Comparison of ENCODE assay signal across 8 mouse cellular contexts in the genomic region with DNA sequence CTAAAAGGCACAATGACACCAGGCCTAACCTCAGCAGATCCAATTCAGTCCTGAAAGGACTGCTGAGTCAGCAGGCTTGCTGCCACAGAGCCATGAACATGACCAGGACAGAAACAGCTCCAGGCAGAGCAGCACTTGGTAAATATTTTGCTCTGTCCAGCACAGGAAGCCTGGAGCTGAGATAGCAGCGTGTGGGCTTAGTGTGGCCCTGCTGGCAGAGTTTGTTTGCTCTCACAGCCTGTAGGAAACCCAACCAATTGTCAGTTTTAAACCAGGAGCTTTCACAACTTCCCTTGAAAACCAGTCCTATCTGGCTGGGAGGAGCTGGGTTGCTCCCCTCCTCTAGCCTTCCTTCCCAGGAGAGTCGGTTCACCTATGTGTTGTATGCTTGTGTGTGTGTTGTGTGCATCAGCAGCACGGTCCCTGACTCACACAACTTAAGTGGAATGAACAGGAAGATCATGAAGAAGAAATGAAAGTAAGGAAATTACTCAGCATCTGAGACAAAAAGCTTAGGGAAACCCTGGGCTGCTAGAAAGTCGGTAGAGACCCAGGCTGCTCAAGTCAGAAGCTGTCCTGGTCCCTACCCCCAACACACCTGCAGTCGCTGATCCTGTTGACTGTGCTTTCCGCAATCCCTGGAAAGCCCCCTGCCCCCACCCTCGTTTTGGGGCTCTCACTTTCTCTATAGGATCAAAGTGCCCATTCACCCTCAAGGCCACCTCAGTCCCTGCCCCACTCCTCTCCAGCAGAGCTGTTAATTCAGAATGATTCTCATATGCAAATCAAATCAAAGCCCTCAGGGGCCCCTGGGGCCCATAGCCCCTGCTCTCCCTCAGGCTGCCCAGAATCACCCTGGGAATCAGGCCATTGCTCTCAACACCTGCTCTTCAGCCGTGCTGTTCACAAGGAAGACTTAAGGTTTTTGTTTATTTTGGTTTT. TPM values are rescaled to one million over a fixed set of nuclear protein-coding genes. Genes with fewer than 3 reads are reported as not detected.
DNase-seq lines count a peak whose midpoint lies in the region; ATAC-seq lines count a peak whose summit lies in the region.

No protein-coding gene starts in this region.

- 5% methylated on average over 8 of the region's 8 CpGs for WGBS in midbrain, embryonic 11.5 days
- WGBS in midbrain, embryonic 16.5 days = 2% methylated on average over 8 of the region's 8 CpGs
- 5% methylated on average over 8 of the region's 8 CpGs for WGBS in heart, embryonic 16.5 days
- 9% methylated on average over 8 of the region's 8 CpGs for WGBS in midbrain, embryonic 12.5 days

- no peak overlapping the region for H3K4me2 ChIP-seq in midbrain, embryonic 11.5 days
- no peak overlapping the region for H3K4me2 ChIP-seq in midbrain, embryonic 16.5 days (ENCODE audit: low read length)
- peak overlapping the region; percentile 25; the same call in 1 of the 2 replicates for H3K4me2 ChIP-seq in heart, embryonic 16.5 days (ENCODE audit: low read depth, low read length)
- peak overlapping the region; percentile 25 for H3K4me2 ChIP-seq in midbrain, embryonic 12.5 days (replicated peaks)

- no peaks in the 10 kb centered on the region for H3K36me3 ChIP-seq in midbrain, embryonic 11.5 days (ENCODE audit: control insufficient read depth, insufficient read depth, low read length)
- H3K36me3 ChIP-seq in midbrain, embryonic 16.5 days (ENCODE audit: control insufficient read depth, insufficient read depth, low read length) = no peaks in the 10 kb centered on the region
- no peaks in the 10 kb centered on the region for H3K36me3 ChIP-seq in heart, embryonic 16.5 days (ENCODE audit: control insufficient read depth, insufficient read depth)
- H3K36me3 ChIP-seq in midbrain, embryonic 12.5 days = 0 out of 2 replicates have a peak, but pooled peaks cover 6% of the 10 kb centered on the region

- peaks cover 13% of the 10 kb centered on the region for H3K4me1 ChIP-seq in midbrain, embryonic 11.5 days (ENCODE audit: control insufficient read depth, insufficient read depth, low read length)
- no peaks in the 10 kb centered on the region for H3K4me1 ChIP-seq in midbrain, embryonic 16.5 days (ENCODE audit: control insufficient read depth, insufficient read depth, low read length)
- peaks cover 7% of the 10 kb centered on the region for H3K4me1 ChIP-seq in heart, embryonic 16.5 days (ENCODE audit: control insufficient read depth, insufficient read depth, low read length)
- H3K4me1 ChIP-seq in midbrain, embryonic 12.5 days = peaks cover 16% of the 10 kb centered on the region

- peak overlapping the region; percentile 55; the same call in 1 of the 2 replicates for H3K27ac ChIP-seq in midbrain, embryonic 11.5 days (ENCODE audit: low read depth, low read length)
- no peak overlapping the region for H3K27ac ChIP-seq in midbrain, embryonic 16.5 days (ENCODE audit: low read length)
- peak overlapping the region; percentile 70 for H3K27ac ChIP-seq in heart, embryonic 16.5 days (ENCODE audit: low read length)
- peak overlapping the region; percentile 66 for H3K27ac ChIP-seq in midbrain, embryonic 12.5 days (replicated peaks)

- 0 out of 2 replicates have a peak overlapping the region, but pooled peaks have one; percentile 1 for H3K9ac ChIP-seq in midbrain, embryonic 11.5 days (ENCODE audit: low read length)
- no peak overlapping the region for H3K9ac ChIP-seq in midbrain, embryonic 16.5 days (ENCODE audit: low read depth, low read length)
- 0 out of 2 replicates have a peak overlapping the region, but pooled peaks have one; percentile 26 for H3K9ac ChIP-seq in heart, embryonic 16.5 days (ENCODE audit: low read length)
- 0 out of 2 replicates have a peak overlapping the region, but pooled peaks have one; percentile 25 for H3K9ac ChIP-seq in midbrain, embryonic 12.5 days (replicated peaks)

- no peaks in the 10 kb centered on the region for H3K9me3 ChIP-seq in midbrain, embryonic 11.5 days (ENCODE audit: control insufficient read depth, low read length)
- H3K9me3 ChIP-seq in midbrain, embryonic 16.5 days (replicated peaks; ENCODE audit: control insufficient read depth, low read length, poor library complexity, severe bottlenecking) = no peaks in the 10 kb centered on the region
- no peaks in the 10 kb centered on the region; the same call in 1 of the 2 replicates for H3K9me3 ChIP-seq in heart, embryonic 16.5 days (replicated peaks; ENCODE audit: control insufficient read depth, low read length)
- 0 out of 2 replicates have a peak, but pooled peaks cover 4% of the 10 kb centered on the region for H3K9me3 ChIP-seq in midbrain, embryonic 12.5 days

- H3K27me3 ChIP-seq in midbrain, embryonic 11.5 days (ENCODE audit: control insufficient read depth, insufficient read depth, low read length) = no peaks in the 10 kb centered on the region
- no peaks in the 10 kb centered on the region for H3K27me3 ChIP-seq in midbrain, embryonic 16.5 days (ENCODE audit: control insufficient read depth, insufficient read depth, low read depth, low read length)
- H3K27me3 ChIP-seq in heart, embryonic 16.5 days (ENCODE audit: control insufficient read depth, insufficient read depth, low read length) = no peaks in the 10 kb centered on the region
- no peaks in the 10 kb centered on the region for H3K27me3 ChIP-seq in midbrain, embryonic 12.5 days

- DNase-seq in midbrain, embryonic 11.5 days (ENCODE audit: low spot score, missing footprints) = peak; percentile 88
- peak; percentile 55 to 58 for DNase-seq in kidney, postnatal 36 days
- DNase-seq in cerebellum, adult 9-11 months = no peak
- no peak for DNase-seq in right cerebral cortex, adult 2 months (ENCODE audit: low spot score in 2 of 2)

- H3K4me3 ChIP-seq in midbrain, embryonic 11.5 days (ENCODE audit: low read depth, low read length) = no peak overlapping the region
- no peak overlapping the region for H3K4me3 ChIP-seq in midbrain, embryonic 16.5 days (ENCODE audit: low read depth, low read length)
- no peak overlapping the region for H3K4me3 ChIP-seq in heart, embryonic 16.5 days (ENCODE audit: low read length)
- no peak overlapping the region for H3K4me3 ChIP-seq in midbrain, embryonic 12.5 days

- peak; percentile 68 for ATAC-seq in midbrain, embryonic 11.5 days (ENCODE audit: low FRiP score)
- ATAC-seq in midbrain, embryonic 16.5 days = no peak
- peak; percentile 86 for ATAC-seq in common myeloid progenitor, adult 5-6 weeks (replicated peaks; ENCODE audit: low read depth, poor library complexity, severe bottlenecking)
- ATAC-seq in heart, embryonic 16.5 days (replicated peaks; ENCODE audit: extremely low read depth, insufficient read depth, low FRiP score) = peak; percentile 75
- peak; percentile 41; the same call in 1 of the 2 replicates for ATAC-seq in midbrain, embryonic 12.5 days (ENCODE audit: low FRiP score, low read depth)

RNA-seq across cellular contexts. Expression of a gene that starts 9.7 kb away (rescaled TPM):
- 42.8 and 43.6 TPM in 2 replicates for polyA plus RNA-seq in midbrain, embryonic 11.5 days (2014; fragmentation: Nextera tagmentation; extraction: Ambion mirVana)
- 26.7 and 28.7 TPM in 2 replicates for polyA plus RNA-seq in midbrain, embryonic 16.5 days (2015; fragmentation: Nextera tagmentation; extraction: Ambion mirVana)
- total RNA-seq in common myeloid progenitor, adult 5-6 weeks (2017) = 48.3 and 52.5 TPM in 2 replicates
- polyA plus RNA-seq in heart, embryonic 16.5 days (2015; fragmentation: Nextera tagmentation; extraction: Ambion mirVana) = 31.7 and 34.6 TPM in 2 replicates
- 34.2 and 36.1 TPM in 2 replicates for polyA plus RNA-seq in midbrain, embryonic 12.5 days (2016; fragmentation: Nextera tagmentation; extraction: Ambion mirVana)

RNA-seq across cellular contexts. Expression of a gene that starts 22.0 kb away (rescaled TPM):
- polyA plus RNA-seq in midbrain, embryonic 11.5 days (2014; fragmentation: Nextera tagmentation; extraction: Ambion mirVana) = 333 and 390 TPM in 2 replicates
- polyA plus RNA-seq in midbrain, embryonic 16.5 days (2015; fragmentation: Nextera tagmentation; extraction: Ambion mirVana) = 245 and 251 TPM in 2 replicates
- 1,101 and 1,166 TPM in 2 replicates for total RNA-seq in common myeloid progenitor, adult 5-6 weeks (2017)
- polyA plus RNA-seq in heart, embryonic 16.5 days (2015; fragmentation: Nextera tagmentation; extraction: Ambion mirVana) = 211 and 253 TPM in 2 replicates
- 294 and 304 TPM in 2 replicates for polyA plus RNA-seq in midbrain, embryonic 12.5 days (2016; fragmentation: Nextera tagmentation; extraction: Ambion mirVana)

RNA-seq across cellular contexts. Expression of a gene that starts 44.2 kb away (rescaled TPM):
- 64.8 and 65.8 TPM in 2 replicates for polyA plus RNA-seq in midbrain, embryonic 11.5 days (2014; fragmentation: Nextera tagmentation; extraction: Ambion mirVana)
- polyA plus RNA-seq in midbrain, embryonic 16.5 days (2015; fragmentation: Nextera tagmentation; extraction: Ambion mirVana) = 68.3 and 72.0 TPM in 2 replicates
- total RNA-seq in common myeloid progenitor, adult 5-6 weeks (2017) = 21.1 and 30.6 TPM in 2 replicates
- polyA plus RNA-seq in heart, embryonic 16.5 days (2015; fragmentation: Nextera tagmentation; extraction: Ambion mirVana) = 45.1 and 64.5 TPM in 2 replicates
- 56.0 and 58.3 TPM in 2 replicates for polyA plus RNA-seq in midbrain, embryonic 12.5 days (2016; fragmentation: Nextera tagmentation; extraction: Ambion mirVana)

RNA-seq across cellular contexts. Expression of a gene that starts 58.8 kb away (rescaled TPM):
- 136 and 144 TPM in 2 replicates for polyA plus RNA-seq in midbrain, embryonic 11.5 days (2014; fragmentation: Nextera tagmentation; extraction: Ambion mirVana)
- 209 and 230 TPM in 2 replicates for polyA plus RNA-seq in midbrain, embryonic 16.5 days (2015; fragmentation: Nextera tagmentation; extraction: Ambion mirVana)
- total RNA-seq in common myeloid progenitor, adult 5-6 weeks (2017) = 11.0 and 16.1 TPM in 2 replicates
- polyA plus RNA-seq in heart, embryonic 16.5 days (2015; fragmentation: Nextera tagmentation; extraction: Ambion mirVana) = 73.2 and 77.3 TPM in 2 replicates
- 162 and 163 TPM in 2 replicates for polyA plus RNA-seq in midbrain, embryonic 12.5 days (2016; fragmentation: Nextera tagmentation; extraction: Ambion mirVana)

Comparison
In these comparisons a context has a peak if more than half of its experiments do, and no peak if none do; other contexts are left out.
1. H3K4me2 ChIP-seq: peak in heart, embryonic 16.5 days (single experiment) and midbrain, embryonic 12.5 days (single experiment); none in midbrain, embryonic 11.5 days (single experiment) and midbrain, embryonic 16.5 days (single experiment).
2. DNase-seq: peak in midbrain, embryonic 11.5 days (single experiment) and kidney, postnatal 36 days (2 of 2); none in cerebellum, adult 9-11 months (single experiment) and right cerebral cortex, adult 2 months (0 of 2).